16 mouse cellular contexts compared by ENCODE assay signal in genomic region chr3:30959868-30960831, GRCm38 (mm10). TPM values are rescaled to one million over a fixed set of nuclear protein-coding genes. Genes with fewer than 3 reads are reported as not detected.
DNase-seq lines count a peak whose midpoint lies in the region; ATAC-seq and TF ChIP-seq lines count a peak whose summit lies in the region.
"Had no signal": no experiment of that assay in that cellular context is flagged by ENCODE, and none has a peak within 500 bp of the region (broad histone marks: within the 10 kb centered on the region; RNA-seq: fewer than 3 reads in every experiment).

No protein-coding gene starts in this region.

- H3K4me2 ChIP-seq in heart, embryonic 14.5 days (ENCODE audit: low read length): no peak overlapping the region
- H3K4me2 ChIP-seq in embryonic facial prominence, embryonic 15.5 days (replicated peaks): no peak overlapping the region
- H3K4me2 ChIP-seq: liver, embryonic 12.5 days had no signal

- no peak for DNase-seq in cerebellum, adult 2 months
- DNase-seq in cerebellum, postnatal 10 days: no peak
- DNase-seq in heart, embryonic 10.5 days (ENCODE audit: low spot score): no peak
- DNase-seq in Muller cell, postnatal 12 days (ENCODE audit: inconsistent ontology term): peak; percentile 77
- DNase-seq in spleen, adult 18-20 months: no peak
- no peak for DNase-seq in right cerebral cortex, postnatal 10 days (ENCODE audit: low spot score in 2 of 2)
- DNase-seq: adrenal gland, postnatal 36 days; B cell, adult 2 months; cerebellum, postnatal 25 days; gastrocnemius, postnatal 25 days had no signal

- peaks cover 3% of the 10 kb centered on the region; the same call in 1 of the 2 replicates for H3K9me3 ChIP-seq in heart, embryonic 14.5 days (ENCODE audit: control insufficient read depth, low read length)
- no peaks in the 10 kb centered on the region for H3K9me3 ChIP-seq in heart, embryonic 10.5 days
- H3K9me3 ChIP-seq in embryonic facial prominence, embryonic 15.5 days (replicated peaks): no peaks in the 10 kb centered on the region
- H3K9me3 ChIP-seq: limb, embryonic 10.5 days had no signal

- no peaks in the 10 kb centered on the region for H3K27me3 ChIP-seq in cerebellum, adult 2 months (ENCODE audit: control insufficient read depth, insufficient read depth, low read length)
- no peaks in the 10 kb centered on the region for H3K27me3 ChIP-seq in heart, embryonic 14.5 days (ENCODE audit: control insufficient read depth, insufficient read depth, low read length)
- H3K27me3 ChIP-seq in heart, embryonic 10.5 days (ENCODE audit: insufficient read depth, poor library complexity, severe bottlenecking): no peaks in the 10 kb centered on the region
- H3K27me3 ChIP-seq in embryonic facial prominence, embryonic 15.5 days: no peaks in the 10 kb centered on the region
- H3K27me3 ChIP-seq: liver, embryonic 12.5 days had no signal

- no peak overlapping the region for H3K9ac ChIP-seq in heart, embryonic 14.5 days (ENCODE audit: low read length)
- H3K9ac ChIP-seq in embryonic facial prominence, embryonic 15.5 days: no peak overlapping the region
- H3K9ac ChIP-seq: liver, embryonic 12.5 days had no signal

- H3K4me3 ChIP-seq in cerebellum, adult 2 months (replicated peaks; ENCODE audit: insufficient read depth, low read depth, low read length): no peak overlapping the region
- H3K4me3 ChIP-seq in heart, embryonic 14.5 days (ENCODE audit: control insufficient read depth in 1 of 2, insufficient read depth in 1 of 2, low read depth in 1 of 2, low read length in 2 of 2): no peak overlapping the region
- H3K4me3 ChIP-seq in heart, embryonic 10.5 days: no peak overlapping the region
- no peak overlapping the region for H3K4me3 ChIP-seq in embryonic facial prominence, embryonic 15.5 days (replicated peaks)
- H3K4me3 ChIP-seq: limb, embryonic 10.5 days; liver, embryonic 12.5 days had no signal

- ATAC-seq in heart, embryonic 14.5 days (ENCODE audit: insufficient number of reproducible peaks, insufficient read depth, low FRiP score, low read depth): peak; percentile 21; the same call in 1 of the 2 replicates
- ATAC-seq in embryonic facial prominence, embryonic 15.5 days (ENCODE audit: insufficient number of reproducible peaks, low FRiP score, low TSS enrichment, low read depth): no peak; the same call in 1 of the 2 replicates
- ATAC-seq: inflammation-experienced regulatory T-cells, adult 6 months; liver, embryonic 12.5 days; lung, postnatal 0 days had no signal

- H3K4me1 ChIP-seq in cerebellum, adult 2 months (ENCODE audit: control insufficient read depth, insufficient read depth, low read length): 0 out of 2 replicates have a peak, but pooled peaks cover 2% of the 10 kb centered on the region
- peaks cover 0 to 3% of the 10 kb centered on the region in 2 experiments; a peak in 1 of 4 replicates for H3K4me1 ChIP-seq in heart, embryonic 14.5 days (ENCODE audit: control insufficient read depth in 2 of 2, insufficient read depth in 2 of 2, low read length in 2 of 2)
- H3K4me1 ChIP-seq in heart, embryonic 10.5 days: peaks cover 4% of the 10 kb centered on the region; the same call in 1 of the 2 replicates
- 0 out of 2 replicates have a peak, but pooled peaks cover 8% of the 10 kb centered on the region for H3K4me1 ChIP-seq in embryonic facial prominence, embryonic 15.5 days
- H3K4me1 ChIP-seq: limb, embryonic 10.5 days had no signal

- 53% methylated on average over 7 of the region's 7 CpGs for WGBS in cerebellum, adult 2 months
- WGBS in heart, embryonic 14.5 days: 65% methylated on average over 7 of the region's 7 CpGs
- 79% methylated on average over 7 of the region's 7 CpGs for WGBS in heart, embryonic 10.5 days
- WGBS in embryonic facial prominence, embryonic 15.5 days: 45% methylated on average over 7 of the region's 7 CpGs

- no peak for TF ChIP-seq CTCF in cerebellum, adult 2 months (IDR thresholded peaks at IDR 0.05; ENCODE audit: borderline replicate concordance, insufficient read depth, low read depth, low read length)

- H3K27ac ChIP-seq in cerebellum, adult 2 months (ENCODE audit: insufficient read depth, low read length): 0 out of 2 replicates have a peak overlapping the region, but pooled peaks have one; percentile 6
- H3K27ac ChIP-seq in heart, embryonic 14.5 days (replicated peaks in 1 of 2; ENCODE audit: control insufficient read depth in 1 of 2, insufficient read depth in 1 of 2, low read depth in 2 of 2, low read length in 2 of 2): peak overlapping the region in 1 of 2 experiments; percentile 12; a peak in 2 of 4 replicates
- no peak overlapping the region for H3K27ac ChIP-seq in heart, embryonic 10.5 days
- 0 out of 2 replicates have a peak overlapping the region, but pooled peaks have one; percentile 44 for H3K27ac ChIP-seq in embryonic facial prominence, embryonic 15.5 days (replicated peaks)
- H3K27ac ChIP-seq: limb, embryonic 10.5 days; liver, embryonic 12.5 days had no signal

- peaks cover 94% of the 10 kb centered on the region for H3K36me3 ChIP-seq in heart, embryonic 14.5 days (ENCODE audit: control insufficient read depth, insufficient read depth, low read length)
- peaks cover 85% of the 10 kb centered on the region for H3K36me3 ChIP-seq in heart, embryonic 10.5 days
- H3K36me3 ChIP-seq in embryonic facial prominence, embryonic 15.5 days: peaks cover 69% of the 10 kb centered on the region

- no peak for TF ChIP-seq POLR2A in cerebellum, adult 2 months (IDR thresholded peaks at IDR 0.05; ENCODE audit: borderline replicate concordance, insufficient read depth, low read length)

RNA-seq across cellular contexts. Expression of gene Phc3, which starts 9.1 kb away (rescaled TPM):
- 25.9 and 30.1 TPM in 2 replicates for polyA plus RNA-seq in cerebellum, adult 2 months (2012; rRNA removed)
- 6.6 and 7.2 TPM in 2 replicates for polyA plus RNA-seq in heart, embryonic 14.5 days (2014; fragmentation: Nextera tagmentation; extraction: Ambion mirVana)
- 4.7 and 5.3 TPM in 2 replicates for polyA plus RNA-seq in heart, embryonic 10.5 days (2016; fragmentation: Nextera tagmentation; extraction: Ambion mirVana)
- 6.0 and 7.7 TPM in 2 replicates for polyA plus RNA-seq in embryonic facial prominence, embryonic 15.5 days (2015; fragmentation: Nextera tagmentation; extraction: Ambion mirVana)

RNA-seq across cellular contexts. Expression of gene Prkci, which starts 35.4 kb away (rescaled TPM):
- 36.5 and 42.9 TPM in 2 replicates for polyA plus RNA-seq in cerebellum, adult 2 months (2012; rRNA removed)
- polyA plus RNA-seq in heart, embryonic 14.5 days (2014; fragmentation: Nextera tagmentation; extraction: Ambion mirVana): 18.4 and 21.1 TPM in 2 replicates
- polyA plus RNA-seq in heart, embryonic 10.5 days (2016; fragmentation: Nextera tagmentation; extraction: Ambion mirVana): 23.2 and 32.7 TPM in 2 replicates
- polyA plus RNA-seq in embryonic facial prominence, embryonic 15.5 days (2015; fragmentation: Nextera tagmentation; extraction: Ambion mirVana): 35.4 and 35.8 TPM in 2 replicates
